Mouse (Mus musculus) adrenal gland, adult 2 months (tissue): ENCODE measurements around the gene Tex45. TPM values are rescaled to one million over a fixed set of nuclear protein-coding genes. Genes with fewer than 3 reads are reported as not detected.

Experiments used
- DNase-seq: peaks from one replicate; pipeline ENCODE4 v3.0.0; 2021
- polyA plus RNA-seq: library from polyadenylated mRNA; depleted of rRNA; stranded (reverse); fragments of >200 nt; gene quantifications from 2 replicates; pipeline ENCODE4 v1.2.3, GENCODE M21; 2012; rRNA removed
- total RNA-seq, 2 experiments: library from RNA; stranded (reverse); gene quantifications; 2 replicates each; pipeline ENCODE4 v1.2.3; 2021

Tex45 gene
- total and polyA plus RNA-seq, 3 experiments: 0.16 to 0.17 TPM; not detected in 1

- no peak for DNase-seq
These were observed 65.6 kb downstream of the Tex45 start for GRCm38 (mm10) chr8:3536053-3536841.

Other genes starting within 250 kb of the Tex45 start
- gene Insr, start 191.2 kb upstream of the Tex45 start, total RNA-seq: 100 to 1,000 TPM; 101 to 153 TPM
- gene Insr, start 191.2 kb upstream of the Tex45 start, polyA plus RNA-seq: 31.6 and 44.1 TPM in 2 replicates
- under 1 TPM; 0.66 TPM for gene A430078G23Rik, start 117.4 kb upstream of the Tex45 start, total RNA-seq
- 0.11 TPM in 1 of 2 replicates, not detected in the other for gene A430078G23Rik, start 117.4 kb upstream of the Tex45 start, polyA plus RNA-seq
- gene Arhgef18, start 77.9 kb upstream of the Tex45 start, total RNA-seq: 10 to 100 TPM; 28.1 to 36.1 TPM
- gene Arhgef18, start 77.9 kb upstream of the Tex45 start, polyA plus RNA-seq: 43.2 and 48.4 TPM in 2 replicates
- 10 to 100 TPM; 10.4 TPM for gene Pex11g, start 3.2 kb upstream of the Tex45 start, total RNA-seq
- gene Pex11g, start 3.2 kb upstream of the Tex45 start, polyA plus RNA-seq: 11.8 and 16.9 TPM in 2 replicates
- gene Zfp358, start 22.3 kb downstream of the Tex45 start, total RNA-seq: 10 to 100 TPM; 22.5 to 23.2 TPM
- 80.1 and 81.3 TPM in 2 replicates for gene Zfp358, start 22.3 kb downstream of the Tex45 start, polyA plus RNA-seq
- 10 to 100 TPM; 42.5 to 45.0 TPM for gene Mcoln1, start 29.6 kb downstream of the Tex45 start, total RNA-seq
- gene Mcoln1, start 29.6 kb downstream of the Tex45 start, polyA plus RNA-seq: 1,409 and 1,463 TPM in 2 replicates
- 10 to 100 TPM; 35.2 to 38.8 TPM for gene Pnpla6, start 44.5 kb downstream of the Tex45 start, total RNA-seq
- 48.3 and 54.6 TPM in 2 replicates for gene Pnpla6, start 44.5 kb downstream of the Tex45 start, polyA plus RNA-seq
- gene C330021F23Rik, start 97.1 kb downstream of the Tex45 start, total RNA-seq: not detected
- gene C330021F23Rik, start 97.1 kb downstream of the Tex45 start, polyA plus RNA-seq: 0.11 TPM in 1 of 2 replicates, not detected in the other
- gene Camsap3, start 116.4 kb downstream of the Tex45 start, total RNA-seq: 10 to 100 TPM in 1 of 2 experiments, 1 to 10 TPM in 1; 5.2 to 13.3 TPM
- 6.4 and 7.4 TPM in 2 replicates for gene Camsap3, start 116.4 kb downstream of the Tex45 start, polyA plus RNA-seq
- 10 to 100 TPM; 34.8 to 36.8 TPM for gene Xab2, start 150.5 kb downstream of the Tex45 start, total RNA-seq
- 40.7 and 40.9 TPM in 2 replicates for gene Xab2, start 150.5 kb downstream of the Tex45 start, polyA plus RNA-seq
- 100 to 1,000 TPM; 153 to 159 TPM for gene Pet100, start 150.7 kb downstream of the Tex45 start, total RNA-seq
- gene Pet100, start 150.7 kb downstream of the Tex45 start, polyA plus RNA-seq: 1.7 and 2.2 TPM in 2 replicates
- not detected for gene Pcp2, start 154.7 kb downstream of the Tex45 start, total RNA-seq
- not detected in 2 replicates for gene Pcp2, start 154.7 kb downstream of the Tex45 start, polyA plus RNA-seq
- gene Stxbp2, start 160.1 kb downstream of the Tex45 start, total RNA-seq: 100 to 1,000 TPM in 1 of 2 experiments, 10 to 100 TPM in 1; 72.1 to 131 TPM
- gene Stxbp2, start 160.1 kb downstream of the Tex45 start, polyA plus RNA-seq: 106 and 141 TPM in 2 replicates
- 100 to 1,000 TPM; 165 to 223 TPM for gene Retn, start 184.9 kb downstream of the Tex45 start, total RNA-seq
- 59.9 and 96.4 TPM in 2 replicates for gene Retn, start 184.9 kb downstream of the Tex45 start, polyA plus RNA-seq
- gene Mcemp1, start 194.9 kb downstream of the Tex45 start, total RNA-seq: under 1 TPM in 1 of 2 experiments, not detected in 1; 0.49 TPM
- gene Mcemp1, start 194.9 kb downstream of the Tex45 start, polyA plus RNA-seq: not detected in 2 replicates
- 10 to 100 TPM; 59.0 to 69.8 TPM for gene Fcor, start 201.5 kb downstream of the Tex45 start, total RNA-seq
- gene Fcor, start 201.5 kb downstream of the Tex45 start, polyA plus RNA-seq: 18.3 and 18.8 TPM in 2 replicates
- 10 to 100 TPM; 19.3 to 19.6 TPM for gene Trappc5, start 205.4 kb downstream of the Tex45 start, total RNA-seq
- 29.7 and 35.8 TPM in 2 replicates for gene Trappc5, start 205.4 kb downstream of the Tex45 start, polyA plus RNA-seq
- gene Fcer2a, start 223.3 kb downstream of the Tex45 start, total RNA-seq: under 1 TPM in 1 of 2 experiments, not detected in 1; 0.41 TPM
- 0.07 and 0.26 TPM in 2 replicates for gene Fcer2a, start 223.3 kb downstream of the Tex45 start, polyA plus RNA-seq
- under 1 TPM in 1 of 2 experiments, not detected in 1; 0.24 TPM for gene Clec4g, start 249.8 kb downstream of the Tex45 start, total RNA-seq
- 0.08 TPM in 1 of 2 replicates, not detected in the other for gene Clec4g, start 249.8 kb downstream of the Tex45 start, polyA plus RNA-seq